Mouse (Mus musculus) mouse embryonic stem cell (cell line): ENCODE measurements around the gene Brox.
"Not testable (repeated sequence)": the region's sequence is repeated elsewhere in the genome, so short reads cannot be mapped to it uniquely, and the experiment has no call there.

Source experiments
- in situ Hi-C, 2 experiments: fragments of 300-500 bp; cut with MboI; formaldehyde crosslinking; loops; 1 replicate in 1 of 2; 3 replicates in 1 of 2; pipeline ENCODE4 v1.14.3; 2019 to 2020; ENCODE audit warnings: low sequenced_read_pairs in 2 of 2, low pct_unique_long_range_greater_than_20kb in 1 of 2, mixed read lengths in 1 of 2; ENCODE audit not compliant: unreplicated experiment in 1 of 2

The Brox gene

GRCm38 (mm10) chr1:183296877-183297383 lies at the start of gene Brox:
Gene Brox, minus strand, starts transcription at chr1:183297269.
- in situ Hi-C loops = no loop called here

- in situ Hi-C loops = no loop called here
Measured at GRCm38 (mm10) chr1:183345817-183346195, 48.7 kb upstream of the Brox start.

GRCm38 (mm10) chr1:183344886-183345816 lies 48.1 kb upstream of the Brox start:
- in situ Hi-C loops = no loop called here

GRCm38 (mm10) chr1:183342902-183343301 lies 45.8 kb upstream of the Brox start:
- in situ Hi-C loops = not testable (repeated sequence)

GRCm38 (mm10) chr1:183327171-183327570 lies 30.1 kb upstream of the Brox start:
- in situ Hi-C loops = no loop called here

GRCm38 (mm10) chr1:183324433-183324832 lies 27.4 kb upstream of the Brox start:
- in situ Hi-C loops = no loop called here

- in situ Hi-C loops = no loop called here
Measured at GRCm38 (mm10) chr1:183323923-183324322, 26.9 kb upstream of the Brox start.

- in situ Hi-C loops = not testable (repeated sequence)
Measured at GRCm38 (mm10) chr1:183322496-183322895, 25.4 kb upstream of the Brox start.

GRCm38 (mm10) chr1:183320708-183321107 lies 23.6 kb upstream of the Brox start:
- in situ Hi-C loops = no loop called here

- in situ Hi-C loops = no loop called here
Measured at GRCm38 (mm10) chr1:183315783-183316182, 18.7 kb upstream of the Brox start.

GRCm38 (mm10) chr1:183312076-183312475 lies 15.0 kb upstream of the Brox start:
- in situ Hi-C loops = no loop called here

GRCm38 (mm10) chr1:183309601-183310000 lies 12.5 kb upstream of the Brox start:
- in situ Hi-C loops = not testable (repeated sequence)

GRCm38 (mm10) chr1:183308476-183308875 lies 11.4 kb upstream of the Brox start:
- in situ Hi-C loops = no loop called here

GRCm38 (mm10) chr1:183307555-183307954 lies 10.5 kb upstream of the Brox start:
- in situ Hi-C loops = no loop called here

GRCm38 (mm10) chr1:183299161-183299560 lies 2.1 kb upstream of the Brox start:
- in situ Hi-C loops = no loop called here

GRCm38 (mm10) chr1:183297886-183298489 lies 919 bp upstream of the Brox start:
- in situ Hi-C loops = no loop called here

- in situ Hi-C loops = no loop called here
Measured at GRCm38 (mm10) chr1:183297473-183297885, 410 bp upstream of the Brox start.

GRCm38 (mm10) chr1:183296465-183296864 lies 604 bp downstream of the Brox start, which contains the start of gene Aida:
Gene Aida, plus strand, starts transcription at chr1:183296590.
- in situ Hi-C loops = no loop called here

GRCm38 (mm10) chr1:183289576-183289975 lies 7.5 kb downstream of the Brox start:
- in situ Hi-C loops = no loop called here
